Comparison of ENCODE assay signal across 18 mouse cellular contexts in the genomic region with DNA sequence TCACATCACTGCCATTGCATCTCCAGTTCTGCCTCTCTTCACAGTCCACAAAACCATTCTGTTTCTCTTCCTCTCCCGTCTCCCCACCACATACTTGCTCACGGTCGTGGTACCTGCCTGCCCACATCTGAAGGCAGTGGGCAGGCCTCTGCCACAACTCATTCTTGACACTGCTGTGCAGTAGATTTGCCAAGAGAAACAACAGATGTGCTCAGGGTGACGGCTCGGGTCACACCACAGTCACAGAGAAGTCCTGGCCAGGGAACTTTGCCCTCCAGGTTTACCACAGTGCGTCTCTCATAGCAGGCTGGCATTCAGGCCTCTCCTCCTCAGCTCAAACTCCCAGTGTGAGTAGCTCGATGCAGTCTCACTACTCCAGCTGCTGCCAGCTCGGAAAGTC. TPM values are rescaled to one million over a fixed set of nuclear protein-coding genes. Genes with fewer than 3 reads are reported as not detected.
DNase-seq lines count a peak whose midpoint lies in the region; ATAC-seq and TF ChIP-seq lines count a peak whose summit lies in the region.
"Had no signal": no experiment of that assay in that cellular context is flagged by ENCODE, and none has a peak within 500 bp of the region (broad histone marks: within the 10 kb centered on the region; RNA-seq: fewer than 3 reads in every experiment).

No protein-coding gene starts in this region.

- intact Hi-C loops in left cerebral cortex, adult 2 months (cut with DNase I): no loop called here

- peaks cover 35% of the 10 kb centered on the region for H3K36me3 ChIP-seq in hindbrain, embryonic 12.5 days
- peaks cover 36% of the 10 kb centered on the region for H3K36me3 ChIP-seq in hindbrain, embryonic 13.5 days

- H3K4me2 ChIP-seq in hindbrain, embryonic 12.5 days (replicated peaks): no peak overlapping the region
- no peak overlapping the region for H3K4me2 ChIP-seq in hindbrain, embryonic 13.5 days
- H3K4me2 ChIP-seq: embryonic facial prominence, embryonic 12.5 days; forebrain, embryonic 13.5 days; heart, embryonic 13.5 days; limb, embryonic 13.5 days; midbrain, embryonic 13.5 days had no signal

- ATAC-seq in hindbrain, embryonic 12.5 days (ENCODE audit: low FRiP score): 0 out of 2 replicates have a peak, but pooled peaks have one; percentile 22
- ATAC-seq in hindbrain, embryonic 13.5 days (ENCODE audit: low FRiP score): no peak
- ATAC-seq: CD4-positive, CD25-positive, alpha-beta regulatory T cell, adult 4 months; forebrain, embryonic 13.5 days; inflammation-experienced regulatory T-cells, adult 6 months; lung, postnatal 0 days had no signal

- WGBS in hindbrain, embryonic 12.5 days: 79% methylated on average over 8 of the region's 8 CpGs
- WGBS in hindbrain, embryonic 13.5 days: 87% methylated on average over 8 of the region's 8 CpGs

- no peaks in the 10 kb centered on the region for H3K27me3 ChIP-seq in hindbrain, embryonic 12.5 days
- H3K27me3 ChIP-seq in hindbrain, embryonic 13.5 days: no peaks in the 10 kb centered on the region
- H3K27me3 ChIP-seq: embryonic facial prominence, embryonic 12.5 days; forebrain, embryonic 13.5 days; heart, embryonic 13.5 days; limb, embryonic 13.5 days; midbrain, embryonic 13.5 days had no signal

- H3K4me3 ChIP-seq in hindbrain, embryonic 12.5 days: no peak overlapping the region
- H3K4me3 ChIP-seq in hindbrain, embryonic 13.5 days: no peak overlapping the region
- no peak overlapping the region for H3K4me3 ChIP-seq in left cerebral cortex, adult 2 months
- H3K4me3 ChIP-seq: embryonic facial prominence, embryonic 12.5 days; forebrain, embryonic 13.5 days; gastrocnemius, adult 2 months; heart, embryonic 13.5 days; limb, embryonic 13.5 days; midbrain, embryonic 13.5 days had no signal

- 0 out of 2 replicates have a peak, but pooled peaks cover 4% of the 10 kb centered on the region for H3K9me3 ChIP-seq in hindbrain, embryonic 12.5 days (replicated peaks)
- no peaks in the 10 kb centered on the region for H3K9me3 ChIP-seq in hindbrain, embryonic 13.5 days
- H3K9me3 ChIP-seq: embryonic facial prominence, embryonic 12.5 days; forebrain, embryonic 13.5 days; heart, embryonic 13.5 days; limb, embryonic 13.5 days; midbrain, embryonic 13.5 days had no signal

- no peak overlapping the region for H3K27ac ChIP-seq in hindbrain, embryonic 12.5 days
- no peak overlapping the region for H3K27ac ChIP-seq in hindbrain, embryonic 13.5 days
- no peak overlapping the region for H3K27ac ChIP-seq in left cerebral cortex, adult 2 months
- H3K27ac ChIP-seq: embryonic facial prominence, embryonic 12.5 days; forebrain, embryonic 13.5 days; gastrocnemius, adult 2 months; heart, embryonic 13.5 days; limb, embryonic 13.5 days; midbrain, embryonic 13.5 days had no signal

- H3K9ac ChIP-seq in hindbrain, embryonic 12.5 days: no peak overlapping the region
- no peak overlapping the region for H3K9ac ChIP-seq in hindbrain, embryonic 13.5 days
- H3K9ac ChIP-seq: embryonic facial prominence, embryonic 12.5 days; forebrain, embryonic 13.5 days; heart, embryonic 13.5 days; limb, embryonic 13.5 days; midbrain, embryonic 13.5 days had no signal

- no peaks in the 10 kb centered on the region for H3K4me1 ChIP-seq in hindbrain, embryonic 12.5 days
- H3K4me1 ChIP-seq in hindbrain, embryonic 13.5 days (replicated peaks): no peaks in the 10 kb centered on the region
- H3K4me1 ChIP-seq: embryonic facial prominence, embryonic 12.5 days; forebrain, embryonic 13.5 days; heart, embryonic 13.5 days; limb, embryonic 13.5 days; midbrain, embryonic 13.5 days had no signal

- no peak for TF ChIP-seq CTCF in left cerebral cortex, adult 2 months (IDR thresholded peaks at IDR 0.05)

- peak; percentile 63 for DNase-seq in CD4-positive helper T cell, adult 2 months (ENCODE audit: low read depth, low spot score)
- peak; percentile 4 for DNase-seq in induced T-regulatory cell, adult 2 months (ENCODE audit: low read depth)
- peak; percentile 67 for DNase-seq in kidney, postnatal 14 days
- DNase-seq in spleen, postnatal 36 days (ENCODE audit: low spot score in 2 of 2): no peak
- DNase-seq in left cerebral cortex, adult 2 months (ENCODE audit: extremely low spot score in 1 of 2, low spot score in 2 of 2): no peak
- DNase-seq: adrenal gland, adult 2 months; cerebellum, postnatal 36 days; gastrocnemius, adult 2 months had no signal

RNA-seq across cellular contexts. Expression of gene Suclg1, which starts 31.5 kb away (rescaled TPM):
- polyA plus RNA-seq in hindbrain, embryonic 12.5 days (2016; fragmentation: Nextera tagmentation; extraction: Ambion mirVana): 138 and 140 TPM in 2 replicates
- 135 and 142 TPM in 2 replicates for polyA plus RNA-seq in hindbrain, embryonic 13.5 days (2015; fragmentation: Nextera tagmentation; extraction: Ambion mirVana)
- 100 to 1,000 TPM; 113 to 133 TPM for total RNA-seq in left cerebral cortex, adult 2 months (2021)

RNA-seq across cellular contexts. Expression of gene Dnah6, which starts 58.2 kb away (rescaled TPM):
- 0.50 and 0.72 TPM in 2 replicates for polyA plus RNA-seq in hindbrain, embryonic 12.5 days (2016; fragmentation: Nextera tagmentation; extraction: Ambion mirVana)
- polyA plus RNA-seq in hindbrain, embryonic 13.5 days (2015; fragmentation: Nextera tagmentation; extraction: Ambion mirVana): 0.23 and 0.47 TPM in 2 replicates
- total RNA-seq in left cerebral cortex, adult 2 months (2021): under 1 TPM; 0.41 to 0.58 TPM
- polyA plus RNA-seq: CD4-positive, CD25-positive, alpha-beta regulatory T cell, adult 4 months had no signal

Comparison
In these comparisons a context has a peak if more than half of its experiments do, and no peak if none do; other contexts are left out.
1. DNase-seq: peak in CD4-positive helper T cell, adult 2 months (single experiment), induced T-regulatory cell, adult 2 months (single experiment) and kidney, postnatal 14 days (single experiment); none in spleen, postnatal 36 days (0 of 2) and left cerebral cortex, adult 2 months (0 of 2).